Mouse (Mus musculus): ENCODE measurements at regions not wholly inside any gene's neighbourhood (a gene's known extent, or its start where the extent isn't known, plus 50 kb on each side); places are given as distances from the start of the nearest gene placed in this dataset.
A peak's percentile ranks its signal among the peaks of the same experiment; 100 is the strongest.

GRCm38 (mm10) chr14:76882711-76883171 lies 153.8 kb upstream of the Ccdc122 start:
- ATAC-seq (ENCODE audit: low read depth) (peak; percentile 81), DNase-seq (peak; percentile 66)
- Histone ChIP-seq H3K4me2 (peak overlapping the region; percentile 61), H3K4me3 (replicated peaks) (peak overlapping the region; percentile 29), H3K9me3 (replicated peaks) (no peaks in the 10 kb centered on the region), H3K27ac (peak overlapping the region; percentile 95), H3K27me3 (no peaks in the 10 kb centered on the region), H3K4me1 (replicated peaks) (peaks cover 41% of the 10 kb centered on the region), H3K9ac (peak overlapping the region; percentile 47), H3K36me3 (no peaks in the 10 kb centered on the region)
- WGBS (ENCODE audit: insufficient replicate concordance) = 35% methylated on average over 5 of the region's 5 CpGs

DNA sequence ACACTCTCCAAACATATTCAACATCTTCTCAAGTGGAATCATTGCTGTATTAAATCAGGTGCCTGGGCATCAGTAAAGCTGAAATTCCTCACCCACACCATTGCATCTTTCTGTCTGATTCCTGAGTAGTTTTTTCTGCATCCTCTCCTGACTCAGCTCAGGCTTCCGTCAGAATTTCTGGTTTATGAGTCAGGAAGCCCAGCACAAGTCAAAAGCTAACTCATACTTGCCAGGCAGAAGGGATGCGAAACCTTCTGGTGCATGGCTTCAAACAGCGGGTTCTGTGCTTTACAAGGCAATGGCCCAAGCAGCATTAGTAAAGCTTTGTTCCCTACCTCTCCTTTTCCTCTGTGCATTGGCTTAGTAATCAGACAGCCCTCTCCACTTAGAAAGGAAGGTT lies 155.7 kb upstream of the Ccdc122 start:
- no peak overlapping the region for H3K4me3 ChIP-seq (replicated peaks)
- 76% methylated on average over 3 of the region's 3 CpGs for WGBS (ENCODE audit: insufficient replicate concordance)
- no peaks in the 10 kb centered on the region for H3K27me3 ChIP-seq
- H3K9ac ChIP-seq = no peak overlapping the region
- peaks cover 37% of the 10 kb centered on the region for H3K4me1 ChIP-seq (replicated peaks)
- no peaks in the 10 kb centered on the region for H3K9me3 ChIP-seq (replicated peaks)
- DNase-seq (no peak), ATAC-seq (ENCODE audit: low read depth) (no peak)
- no peak overlapping the region for H3K27ac ChIP-seq
- no peaks in the 10 kb centered on the region for H3K36me3 ChIP-seq
- no peak overlapping the region for H3K4me2 ChIP-seq

GRCm38 (mm10) chr14:76877306-76877705 lies 159.3 kb upstream of the Ccdc122 start:
- 56% methylated on average over 5 of the region's 5 CpGs for WGBS (ENCODE audit: insufficient replicate concordance)
- no peak overlapping the region for H3K27ac ChIP-seq
- H3K36me3 ChIP-seq = no peaks in the 10 kb centered on the region
- H3K9ac ChIP-seq = no peak overlapping the region
- no peaks in the 10 kb centered on the region for H3K9me3 ChIP-seq (replicated peaks)
- DNase-seq (no peak), ATAC-seq (ENCODE audit: low read depth) (no peak)
- no peaks in the 10 kb centered on the region for H3K27me3 ChIP-seq
- no peak overlapping the region for H3K4me3 ChIP-seq (replicated peaks)
- H3K4me1 ChIP-seq (replicated peaks) = peaks cover 15% of the 10 kb centered on the region
- H3K4me2 ChIP-seq = no peak overlapping the region

DNA sequence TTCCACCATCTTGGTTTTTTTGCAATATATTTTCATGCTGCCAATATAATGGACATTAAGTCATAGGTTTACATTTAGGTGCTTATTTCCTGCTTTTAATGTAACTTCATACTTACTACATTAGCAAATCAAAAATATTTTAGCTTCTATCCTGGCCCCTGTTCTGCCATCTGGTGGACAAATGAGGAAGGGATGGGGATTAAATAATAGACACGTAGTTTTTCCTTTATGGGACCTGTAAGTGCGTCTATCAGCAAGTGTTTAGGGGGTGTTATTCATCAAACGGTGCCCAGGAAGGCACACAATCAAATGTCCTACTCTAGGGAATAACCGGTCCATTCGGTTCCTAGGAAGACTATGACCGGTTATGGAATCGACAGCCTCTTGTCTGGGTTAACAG lies 160.6 kb upstream of the Ccdc122 start:
- H3K9ac ChIP-seq = no peak overlapping the region
- no peaks in the 10 kb centered on the region for H3K36me3 ChIP-seq
- H3K27me3 ChIP-seq = no peaks in the 10 kb centered on the region
- DNase-seq = peak; percentile 8
- no peak for ATAC-seq (ENCODE audit: low read depth)
- H3K4me1 ChIP-seq (replicated peaks) = peaks cover 7% of the 10 kb centered on the region
- peak overlapping the region; percentile 59; the same call in 1 of the 2 replicates for H3K27ac ChIP-seq
- WGBS (ENCODE audit: insufficient replicate concordance) = 49% methylated on average over 7 of the region's 7 CpGs
- H3K4me3 ChIP-seq (replicated peaks) = no peak overlapping the region
- no peak overlapping the region for H3K4me2 ChIP-seq
- H3K9me3 ChIP-seq (replicated peaks) = no peaks in the 10 kb centered on the region

DNA sequence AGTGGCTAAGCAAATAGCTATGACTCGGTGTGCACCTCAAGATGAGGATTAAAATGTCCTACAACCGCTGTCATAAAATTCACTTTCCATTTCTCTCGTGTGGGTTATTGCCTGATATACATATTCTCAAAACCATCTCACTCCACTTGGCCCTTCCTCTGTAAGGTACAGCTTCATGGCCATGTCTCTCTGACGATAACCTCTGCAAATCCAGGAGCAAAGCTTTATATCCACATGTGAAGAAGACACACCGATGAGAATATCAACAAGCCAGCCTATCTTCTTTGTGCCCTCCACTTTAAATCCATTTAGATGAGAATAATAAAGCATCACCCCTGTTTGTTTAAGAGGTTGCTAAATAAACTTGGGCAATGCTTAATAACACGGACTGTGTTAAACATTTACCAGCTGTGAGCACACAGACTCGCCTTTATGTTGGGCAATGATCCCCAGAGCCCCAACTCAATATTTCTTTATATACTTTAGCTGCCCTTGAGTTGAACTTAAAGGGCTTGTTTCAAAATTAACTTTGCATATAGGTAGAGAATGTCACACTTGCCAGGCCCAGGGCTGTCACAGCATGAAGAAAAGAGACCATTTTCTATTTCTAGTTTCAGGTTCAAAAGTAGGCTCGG lies 161.2 kb upstream of the Ccdc122 start:
- DNase-seq (no peak), ATAC-seq (ENCODE audit: low read depth) (peak; percentile 70)
- H3K36me3 ChIP-seq = no peaks in the 10 kb centered on the region
- H3K27ac ChIP-seq = peak overlapping the region; percentile 61; the same call in 1 of the 2 replicates
- H3K9ac ChIP-seq = no peak overlapping the region
- peaks cover 7% of the 10 kb centered on the region for H3K4me1 ChIP-seq (replicated peaks)
- H3K4me3 ChIP-seq (replicated peaks) = no peak overlapping the region
- no peaks in the 10 kb centered on the region for H3K9me3 ChIP-seq (replicated peaks)
- 0 out of 2 replicates have a peak overlapping the region, but pooled peaks have one; percentile 3 for H3K4me2 ChIP-seq
- H3K27me3 ChIP-seq = no peaks in the 10 kb centered on the region
- WGBS (ENCODE audit: insufficient replicate concordance) = 49% methylated on average over 8 of the region's 8 CpGs

DNA sequence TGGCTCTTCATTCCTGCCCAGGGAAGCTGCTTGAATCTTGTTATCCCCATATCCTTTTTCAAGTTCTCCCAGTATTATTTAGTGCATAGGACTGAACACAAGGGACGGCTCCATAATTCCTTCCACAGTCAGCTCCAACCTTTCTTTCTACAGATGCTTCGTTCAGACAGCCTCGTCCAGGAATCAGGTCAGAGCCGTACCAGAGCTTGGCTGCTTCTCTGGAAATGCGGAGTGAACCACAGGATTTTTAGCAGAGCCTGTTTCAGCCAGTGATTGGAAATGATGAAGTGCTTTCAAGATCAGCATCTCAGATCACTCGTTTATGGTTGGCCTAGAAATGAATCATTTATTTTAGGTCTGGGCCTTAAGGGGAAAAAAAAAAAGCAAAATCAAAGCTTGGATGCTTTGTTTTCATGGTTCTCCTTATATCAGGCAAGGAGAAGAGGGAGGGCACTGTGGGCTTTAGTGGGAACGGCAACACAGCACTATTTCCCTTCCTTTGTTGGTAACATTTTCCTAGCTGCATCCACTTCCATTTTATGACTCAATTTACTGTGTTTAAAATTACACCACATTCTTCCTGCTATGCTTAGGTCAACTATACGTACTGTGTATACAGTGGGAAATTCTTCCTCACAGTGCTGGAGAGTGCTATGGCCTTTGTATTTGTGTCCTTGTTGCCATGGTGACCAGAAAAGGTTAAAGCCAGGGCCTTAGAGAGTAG lies 161.9 kb upstream of the Ccdc122 start:
- H3K27ac ChIP-seq = peak overlapping the region; percentile 61; the same call in 1 of the 2 replicates
- ATAC-seq (ENCODE audit: low read depth) (peak; percentile 81), DNase-seq (no peak)
- 59% methylated on average over 8 of the region's 8 CpGs for WGBS (ENCODE audit: insufficient replicate concordance)
- H3K4me1 ChIP-seq (replicated peaks) = peaks cover 7% of the 10 kb centered on the region
- no peak overlapping the region for H3K4me2 ChIP-seq
- no peaks in the 10 kb centered on the region for H3K27me3 ChIP-seq
- H3K4me3 ChIP-seq (replicated peaks) = no peak overlapping the region
- no peaks in the 10 kb centered on the region for H3K9me3 ChIP-seq (replicated peaks)
- no peak overlapping the region for H3K9ac ChIP-seq
- H3K36me3 ChIP-seq = no peaks in the 10 kb centered on the region

GRCm38 (mm10) chr14:76873684-76874083 lies 162.9 kb upstream of the Ccdc122 start:
- Histone ChIP-seq H3K27ac (no peak overlapping the region), H3K9ac (no peak overlapping the region), H3K4me3 (replicated peaks) (no peak overlapping the region), H3K27me3 (no peaks in the 10 kb centered on the region), H3K36me3 (no peaks in the 10 kb centered on the region), H3K4me1 (replicated peaks) (peaks cover 7% of the 10 kb centered on the region), H3K9me3 (replicated peaks) (no peaks in the 10 kb centered on the region), H3K4me2 (no peak overlapping the region)
- DNase-seq (no peak), ATAC-seq (ENCODE audit: low read depth) (no peak)
- 48% methylated on average over 5 of the region's 5 CpGs for WGBS (ENCODE audit: insufficient replicate concordance)

GRCm38 (mm10) chr14:76872976-76873375 lies 163.6 kb upstream of the Ccdc122 start:
- no peaks in the 10 kb centered on the region for H3K36me3 ChIP-seq
- H3K27ac ChIP-seq = no peak overlapping the region
- peaks cover 7% of the 10 kb centered on the region for H3K4me1 ChIP-seq (replicated peaks)
- no peak overlapping the region for H3K9ac ChIP-seq
- H3K4me2 ChIP-seq = no peak overlapping the region
- 79% methylated on average over 6 of the region's 6 CpGs for WGBS (ENCODE audit: insufficient replicate concordance)
- ATAC-seq (ENCODE audit: low read depth) (no peak), DNase-seq (no peak)
- H3K9me3 ChIP-seq (replicated peaks) = no peaks in the 10 kb centered on the region
- no peak overlapping the region for H3K4me3 ChIP-seq (replicated peaks)
- no peaks in the 10 kb centered on the region for H3K27me3 ChIP-seq

- no peaks in the 10 kb centered on the region for H3K9me3 ChIP-seq (replicated peaks)
- H3K27me3 ChIP-seq = no peaks in the 10 kb centered on the region
- 79% methylated on average over 7 of the region's 7 CpGs for WGBS (ENCODE audit: insufficient replicate concordance)
- H3K4me1 ChIP-seq (replicated peaks) = peaks cover 7% of the 10 kb centered on the region
- no peaks in the 10 kb centered on the region for H3K36me3 ChIP-seq
- DNase-seq (no peak), ATAC-seq (ENCODE audit: low read depth) (no peak)
- no peak overlapping the region for H3K27ac ChIP-seq
- no peak overlapping the region for H3K4me2 ChIP-seq
- no peak overlapping the region for H3K4me3 ChIP-seq (replicated peaks)
- H3K9ac ChIP-seq = no peak overlapping the region
Observed at GRCm38 (mm10) chr14:76872510-76872909, 164.1 kb upstream of the Ccdc122 start.

- WGBS (ENCODE audit: insufficient replicate concordance) = 65% methylated on average over 3 of the region's 3 CpGs
- no peak overlapping the region for H3K27ac ChIP-seq
- no peaks in the 10 kb centered on the region for H3K27me3 ChIP-seq
Observed at GRCm38 (mm10) chr14:76868831-76869230, 167.7 kb upstream of the Ccdc122 start.

DNA sequence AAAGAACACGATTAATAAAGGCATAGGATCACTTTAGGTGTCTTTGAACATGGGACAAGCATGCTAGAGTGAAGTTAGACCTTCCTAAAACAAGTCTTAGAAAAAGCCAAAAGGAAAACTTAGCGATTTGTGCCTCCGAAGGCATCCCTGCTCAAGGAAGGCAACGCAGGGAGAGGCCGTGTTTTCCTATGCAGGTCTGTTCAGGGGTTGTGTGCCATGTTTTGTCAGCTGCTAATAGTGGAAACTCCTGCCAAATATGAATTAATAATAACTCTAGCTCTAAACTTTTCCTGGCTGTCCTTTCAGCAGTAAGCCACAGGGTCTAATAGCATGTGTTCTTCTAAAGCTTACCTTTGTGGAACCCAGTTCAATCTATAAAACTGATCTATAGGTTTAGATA lies 168.4 kb upstream of the Ccdc122 start:
- Histone ChIP-seq H3K4me1 (replicated peaks) (no peaks in the 10 kb centered on the region), H3K36me3 (no peaks in the 10 kb centered on the region), H3K9me3 (replicated peaks) (no peaks in the 10 kb centered on the region), H3K27ac (no peak overlapping the region), H3K27me3 (no peaks in the 10 kb centered on the region), H3K4me2 (no peak overlapping the region), H3K9ac (no peak overlapping the region), H3K4me3 (replicated peaks) (no peak overlapping the region)
- no peak for DNase-seq
- WGBS (ENCODE audit: insufficient replicate concordance) = 74% methylated on average over 5 of the region's 5 CpGs
- no peak for ATAC-seq (ENCODE audit: low read depth)

More at GRCm38 (mm10) chr14:76868831-76869230, 167.7 kb upstream of the Ccdc122 start:
- Histone ChIP-seq H3K9ac (no peak overlapping the region), H3K4me2 (no peak overlapping the region), H3K36me3 (no peaks in the 10 kb centered on the region), H3K4me3 (replicated peaks) (no peak overlapping the region), H3K4me1 (replicated peaks) (no peaks in the 10 kb centered on the region), H3K9me3 (replicated peaks) (no peaks in the 10 kb centered on the region)
- no peak for ATAC-seq (ENCODE audit: low read depth)
- no peak for DNase-seq

DNA sequence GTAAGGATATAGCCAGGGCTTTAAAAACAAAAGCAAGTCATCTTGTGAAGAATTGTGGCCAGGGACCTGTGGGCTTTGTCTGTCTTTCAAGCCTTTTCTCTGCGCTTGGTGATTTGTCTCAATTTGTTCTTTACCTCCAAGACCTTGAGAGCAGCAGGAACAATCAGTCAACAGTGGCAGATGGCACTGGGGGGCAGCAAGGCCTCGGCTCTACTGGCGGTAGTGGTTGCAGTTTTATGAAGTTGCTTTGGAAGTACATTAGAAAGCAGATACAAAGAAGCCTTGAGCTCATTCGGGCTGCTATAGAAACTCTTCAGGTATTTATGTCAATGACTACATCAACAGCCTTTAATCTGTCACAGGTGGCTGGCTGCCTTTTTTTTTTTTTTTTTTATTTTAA lies 171.9 kb upstream of the Ccdc122 start:
- no peak overlapping the region for H3K4me3 ChIP-seq (replicated peaks)
- no peak overlapping the region for H3K4me2 ChIP-seq
- ATAC-seq (ENCODE audit: low read depth) = no peak
- no peaks in the 10 kb centered on the region for H3K4me1 ChIP-seq (replicated peaks)
- no peaks in the 10 kb centered on the region for H3K27me3 ChIP-seq
- no peaks in the 10 kb centered on the region for H3K36me3 ChIP-seq
- no peak overlapping the region for H3K27ac ChIP-seq
- no peaks in the 10 kb centered on the region for H3K9me3 ChIP-seq (replicated peaks)
- no peak overlapping the region for H3K9ac ChIP-seq
- DNase-seq = no peak
- WGBS (ENCODE audit: insufficient replicate concordance) = 59% methylated on average over 4 of the region's 4 CpGs

Measured in liver, embryonic 13.5 days (tissue).